Mouse (Mus musculus): ENCODE measurements around the gene 4930548H24Rik.
A peak's percentile ranks its signal among the peaks of the same experiment; 100 is the strongest.
"Not testable (repeated sequence)": the region's sequence is repeated elsewhere in the genome, so short reads cannot be mapped to it uniquely, and the experiment has no call there.

Gene 4930548H24Rik

DNA sequence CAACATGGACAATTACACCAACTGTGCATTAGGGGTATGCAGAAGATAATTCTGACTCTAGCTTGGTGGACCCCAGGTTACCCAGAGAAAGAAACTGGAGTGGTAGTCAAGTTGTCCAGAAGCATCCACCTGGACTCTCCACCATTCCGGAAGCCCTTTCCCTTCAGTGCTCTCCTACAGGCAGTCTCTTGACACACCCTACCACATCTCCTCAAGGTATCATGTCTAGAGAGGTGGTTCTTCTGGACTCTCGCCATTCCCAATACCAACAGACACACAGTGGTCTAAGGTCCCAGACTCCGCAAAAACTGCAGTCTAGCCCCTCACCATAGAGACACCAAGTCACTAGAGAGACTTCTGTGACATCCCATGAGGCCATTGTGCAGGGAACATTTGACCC is at the start of gene 4930548H24Rik:
Gene 4930548H24Rik, plus strand, starts transcription at position 301 of the 400 bp plus-strand sequence.
- no peak for DNase-seq (ENCODE audit: extremely low read depth, low read depth)

DNA sequence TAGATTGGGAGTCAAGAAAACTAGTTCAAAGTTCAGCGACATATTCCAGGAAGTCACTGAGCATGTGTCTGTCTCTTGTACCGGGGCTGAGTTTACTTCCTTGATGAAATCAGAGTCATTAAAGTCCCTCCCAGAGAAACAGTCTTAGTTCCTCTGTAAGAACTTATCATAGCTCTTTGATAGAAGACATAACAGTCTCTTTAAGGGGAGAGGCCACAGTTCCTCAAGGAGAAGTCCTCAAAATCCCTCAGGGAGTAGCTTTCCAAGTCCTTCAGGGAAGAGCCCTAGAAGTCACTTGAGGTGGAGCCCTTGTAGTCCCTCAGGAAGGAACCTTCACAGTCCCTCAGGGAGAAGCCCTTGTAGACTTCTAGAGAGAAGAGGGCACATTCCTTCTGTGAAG is 34.2 kb upstream of the 4930548H24Rik start:
- peak; percentile 81 for DNase-seq (ENCODE audit: extremely low read depth, low read depth)

DNA sequence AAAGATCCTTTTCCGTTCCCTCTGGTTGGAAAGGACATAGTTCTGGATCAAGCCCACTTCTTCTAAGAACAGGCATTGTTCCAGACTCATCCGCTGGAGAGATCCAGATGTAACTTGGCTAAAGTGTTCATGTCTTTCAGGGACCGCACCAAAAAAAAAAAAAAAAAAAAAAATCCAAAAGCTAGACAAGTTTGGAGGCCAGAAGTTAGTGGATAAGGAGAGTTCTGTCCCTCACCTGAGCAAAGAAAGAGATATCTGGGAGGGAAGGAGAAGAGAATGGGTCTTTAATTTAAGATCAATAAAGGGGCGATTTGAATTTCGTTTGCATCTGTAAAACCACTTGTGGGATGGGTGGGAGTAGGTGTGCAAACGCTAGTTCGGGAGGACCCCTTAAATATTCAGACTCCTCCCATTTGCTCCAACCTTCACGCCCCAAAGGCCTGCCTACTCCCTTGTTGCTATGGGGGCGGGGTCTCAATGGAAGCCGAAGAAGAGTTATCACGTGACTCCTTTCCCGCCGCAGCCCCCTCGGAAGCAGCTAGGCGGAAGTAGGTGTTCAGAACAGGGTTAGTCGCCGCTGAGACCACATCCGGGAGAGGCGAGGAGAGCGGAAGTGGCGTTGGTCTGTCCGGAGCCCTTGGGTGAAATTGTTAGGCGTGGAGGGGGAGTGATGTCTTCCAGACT is 33.5 kb upstream of the 4930548H24Rik start, which contains the start of gene Zfp512:
Gene Zfp512, plus strand, starts transcription at position 554 of the 684 bp plus-strand sequence.
- DNase-seq (ENCODE audit: extremely low read depth, low read depth), result peak; percentile 98

DNA sequence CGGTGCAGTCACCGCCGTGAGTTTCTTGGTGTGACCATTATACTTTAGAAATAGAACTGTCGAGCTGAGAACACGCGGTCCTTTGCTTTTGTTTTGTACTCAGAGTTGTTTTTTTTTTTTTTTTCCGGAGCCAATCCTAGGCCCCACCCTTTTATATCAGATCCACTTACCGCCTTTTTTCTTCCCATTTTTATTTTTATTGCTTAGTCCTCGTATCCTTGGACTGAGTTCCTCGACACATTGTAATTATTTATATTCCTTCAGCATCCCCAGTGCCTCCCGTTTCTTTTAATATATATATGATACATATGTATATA is 33.0 kb upstream of the 4930548H24Rik start:
- DNase-seq (ENCODE audit: extremely low read depth, low read depth), result no peak

DNA sequence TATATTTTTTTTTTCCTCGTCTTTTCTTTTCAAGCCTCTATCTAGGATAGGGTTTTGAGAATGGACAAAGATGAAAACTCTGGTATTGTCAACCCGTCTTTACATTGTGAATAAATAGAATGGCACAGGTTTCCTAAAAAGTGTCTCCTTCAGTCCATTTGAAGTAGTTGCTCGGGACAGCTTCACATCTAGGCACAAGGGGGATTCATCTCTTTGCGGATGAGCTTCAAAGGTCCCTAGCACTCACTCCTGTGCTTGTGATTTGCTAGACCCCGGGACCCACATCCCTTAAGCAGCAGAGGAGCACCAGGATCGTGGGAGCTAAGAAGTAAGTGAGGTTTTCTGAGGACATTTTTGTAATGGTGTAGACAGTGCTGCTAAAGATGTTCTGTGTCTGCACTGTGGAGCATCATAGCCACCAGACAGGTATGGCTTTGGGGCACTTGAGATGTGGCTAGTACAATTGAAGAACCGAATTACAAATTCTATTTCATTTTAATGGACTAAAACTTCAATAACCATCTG is 32.6 kb upstream of the 4930548H24Rik start:
- DNase-seq (ENCODE audit: extremely low read depth, low read depth), result peak; percentile 17

DNA sequence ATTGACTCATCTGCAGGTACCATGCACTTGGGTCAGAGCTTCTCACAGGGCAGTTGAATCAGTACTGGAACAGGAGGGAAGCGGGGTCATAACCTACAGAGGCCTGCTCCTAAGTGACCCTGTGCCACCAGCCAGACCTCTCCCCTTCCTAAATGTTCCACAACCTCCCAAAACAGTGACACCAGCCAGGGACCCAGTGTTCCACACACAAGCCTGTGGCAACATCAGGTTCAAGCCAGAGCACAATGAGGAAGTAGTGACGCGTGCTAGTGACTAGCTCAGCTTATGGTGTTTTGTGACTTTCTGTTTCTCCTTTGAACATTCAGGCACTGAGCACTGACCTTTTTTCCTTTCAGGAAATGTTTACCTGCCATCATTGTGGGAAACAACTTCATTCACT is 17.7 kb upstream of the 4930548H24Rik start:
- DNase-seq (ENCODE audit: extremely low read depth, low read depth), result peak; percentile 13

DNA sequence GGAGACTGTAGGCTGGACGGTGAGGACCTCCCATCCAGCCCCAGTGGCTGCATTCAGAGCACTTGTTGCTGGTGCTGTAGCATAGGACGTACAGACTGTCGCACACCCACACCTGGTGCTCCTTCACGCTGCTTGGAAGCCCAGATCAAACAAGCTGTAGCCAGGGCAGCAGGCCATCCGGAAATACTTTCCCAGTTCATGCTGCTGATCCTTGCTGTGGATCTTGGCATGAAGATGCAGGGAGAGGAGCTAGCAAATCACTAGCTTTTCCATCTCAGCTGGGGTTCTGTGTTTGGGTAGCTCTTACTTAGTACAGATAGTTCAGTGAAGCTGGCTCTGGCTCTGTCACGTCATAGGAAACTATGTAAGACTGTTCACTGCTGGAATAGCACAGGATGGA is 15.8 kb upstream of the 4930548H24Rik start:
- no peak for DNase-seq (ENCODE audit: extremely low read depth, low read depth)

DNA sequence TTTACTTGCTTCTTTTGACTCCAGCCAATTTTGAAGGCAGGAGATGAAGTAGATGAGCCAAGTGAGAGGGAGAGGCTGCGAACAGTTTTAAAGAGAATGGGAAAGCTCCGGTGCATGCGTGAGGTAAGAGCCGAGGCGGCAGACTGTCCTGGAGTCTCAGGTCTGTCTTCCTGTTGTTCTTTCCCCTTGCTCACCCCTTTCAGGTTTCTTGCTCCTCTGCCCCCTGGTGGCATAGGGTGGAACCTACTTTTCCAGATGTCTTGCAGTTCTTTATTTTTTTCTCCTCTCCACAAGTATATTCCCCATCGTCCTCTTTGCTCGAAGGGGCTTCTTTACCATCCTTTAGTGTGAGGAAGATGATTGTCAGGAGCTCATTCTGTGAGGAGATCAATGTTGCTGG is 15.2 kb upstream of the 4930548H24Rik start:
- peak; percentile 36 for DNase-seq (ENCODE audit: extremely low read depth, low read depth)

DNA sequence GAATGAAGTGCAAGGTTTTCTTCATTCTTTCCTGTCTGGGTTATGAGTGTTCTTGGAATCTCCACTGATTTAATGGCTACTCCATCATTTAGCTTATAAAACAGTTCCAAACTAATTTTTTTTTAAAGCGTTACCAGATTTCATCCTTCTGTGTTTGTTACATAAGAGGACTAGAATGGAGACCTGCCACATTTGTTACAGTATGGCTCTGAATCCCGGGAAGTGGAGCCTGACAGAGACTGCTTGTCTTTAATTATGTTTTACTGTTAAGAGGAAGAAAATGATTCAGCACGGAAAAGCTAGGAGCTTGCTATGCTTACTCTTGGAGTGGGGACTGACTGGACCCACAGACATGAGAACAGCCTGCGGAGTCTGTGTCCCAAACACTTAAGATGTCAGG is 5.0 kb upstream of the 4930548H24Rik start:
- no peak for DNase-seq (ENCODE audit: extremely low read depth, low read depth)

DNA sequence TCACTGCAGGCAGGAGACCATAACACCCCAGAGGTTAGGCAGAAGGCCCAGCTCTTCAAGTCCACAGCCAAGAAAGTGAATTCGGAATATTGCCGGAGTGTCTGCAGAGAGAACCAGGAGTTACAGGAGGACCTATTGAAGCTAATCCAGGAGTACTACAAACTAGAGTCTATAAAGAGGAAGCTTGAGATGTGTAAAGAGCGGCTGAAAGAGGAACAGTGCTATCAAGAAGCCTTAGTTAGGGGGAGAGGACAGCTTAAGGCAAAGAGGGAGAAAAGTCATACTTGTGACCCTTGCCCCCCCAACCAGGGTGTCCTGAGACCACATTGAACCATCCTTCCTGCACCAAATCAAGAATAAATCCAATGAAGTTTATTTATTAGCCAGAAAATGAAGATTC is 2.3 kb downstream of the 4930548H24Rik start:
- DNase-seq (ENCODE audit: extremely low read depth, low read depth), result peak; percentile 41

DNA sequence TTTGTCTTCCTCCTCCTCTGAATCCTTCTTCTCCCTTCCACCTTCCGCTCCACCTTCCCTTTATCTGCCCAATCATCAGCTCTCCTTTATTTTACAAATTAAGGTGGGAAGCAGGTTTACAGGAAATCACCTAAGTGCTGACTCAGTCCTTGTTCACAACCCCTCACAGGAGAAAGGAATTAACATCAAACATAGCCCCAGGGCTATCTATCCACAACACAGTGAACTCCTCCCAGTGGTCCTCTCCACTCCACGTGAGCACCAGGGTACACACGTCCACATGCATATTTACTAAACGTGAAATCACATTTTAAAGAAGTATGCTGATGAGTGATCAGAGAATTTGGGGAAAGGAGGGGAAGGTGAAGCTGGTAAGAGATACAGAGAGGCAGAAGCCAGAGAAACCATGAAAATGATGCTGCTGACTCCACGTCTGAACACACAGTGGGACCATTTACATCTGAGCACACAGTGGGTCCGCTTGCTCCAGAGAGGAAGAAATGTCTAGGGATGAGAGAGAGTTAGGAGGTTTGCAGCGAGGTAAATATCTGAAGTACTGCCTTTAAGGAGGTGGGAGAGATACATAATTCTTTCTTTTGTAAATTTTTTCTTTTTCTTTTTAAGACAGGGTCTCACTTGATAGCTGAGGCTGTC is 3.7 kb downstream of the 4930548H24Rik start:
- no peak for DNase-seq (ENCODE audit: extremely low read depth, low read depth)

DNA sequence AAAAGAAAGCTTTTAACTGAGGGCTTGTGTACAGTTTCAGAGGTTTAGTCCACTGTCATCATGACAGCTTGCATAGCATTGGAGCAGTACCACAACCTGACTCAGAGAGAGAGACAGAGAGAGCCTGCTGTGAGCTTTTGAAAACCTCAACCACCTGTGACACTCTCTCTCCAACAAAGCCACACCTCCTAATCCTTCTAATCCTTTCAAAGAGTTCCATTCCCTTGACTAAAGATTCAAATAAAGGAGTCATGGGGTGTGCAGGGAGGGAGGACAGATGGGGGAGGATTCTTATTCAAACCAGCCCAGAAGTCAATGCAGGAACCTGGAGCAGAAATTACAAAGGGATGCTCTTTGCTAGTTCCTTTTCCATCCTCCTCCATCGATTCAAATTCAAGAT is 6.5 kb downstream of the 4930548H24Rik start:
- no peak for DNase-seq (ENCODE audit: extremely low read depth, low read depth)

DNA sequence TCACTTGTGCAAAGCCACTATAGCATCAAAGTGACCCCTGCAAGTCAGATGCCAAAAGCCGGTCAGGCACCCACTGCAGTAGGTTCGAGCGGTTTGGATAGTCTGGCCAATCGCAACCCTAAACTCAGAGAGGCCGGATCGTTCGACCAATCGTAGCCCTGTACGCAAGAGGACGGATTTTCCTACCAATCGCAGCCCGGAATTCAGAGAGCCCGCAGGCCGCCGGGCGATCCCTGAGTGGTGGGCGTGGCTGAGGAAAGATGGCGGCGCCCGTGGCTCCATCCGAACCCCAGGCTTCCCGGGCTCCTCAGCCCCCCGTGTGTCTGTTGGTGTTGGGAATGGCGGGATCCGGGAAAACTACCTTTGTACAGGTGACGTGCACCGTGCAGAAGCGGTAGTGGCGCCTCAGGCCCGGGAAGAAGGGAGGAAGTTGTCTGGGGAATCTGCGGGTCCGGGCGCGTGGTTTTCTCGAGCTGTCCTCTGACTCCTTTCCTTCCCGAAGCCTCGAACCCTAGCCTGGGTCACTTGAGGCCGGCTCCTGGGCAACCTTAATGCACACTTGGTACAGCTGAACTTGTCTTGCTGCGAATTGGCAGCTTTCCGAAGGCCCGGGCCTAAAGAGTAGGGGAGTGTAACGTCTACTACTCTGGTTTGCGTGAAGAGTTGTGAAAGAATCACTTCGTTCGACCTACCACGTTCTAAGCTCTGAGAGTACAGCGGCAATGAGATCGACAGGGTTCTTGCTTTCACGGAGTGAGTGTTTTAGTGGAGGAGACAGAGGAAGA is 9.2 kb downstream of the 4930548H24Rik start, which contains the start of gene Gpn1:
Gene Gpn1, plus strand, starts transcription at position 229 of the 785 bp plus-strand sequence.
- peak; percentile 95 for DNase-seq (ENCODE audit: extremely low read depth, low read depth)

DNA sequence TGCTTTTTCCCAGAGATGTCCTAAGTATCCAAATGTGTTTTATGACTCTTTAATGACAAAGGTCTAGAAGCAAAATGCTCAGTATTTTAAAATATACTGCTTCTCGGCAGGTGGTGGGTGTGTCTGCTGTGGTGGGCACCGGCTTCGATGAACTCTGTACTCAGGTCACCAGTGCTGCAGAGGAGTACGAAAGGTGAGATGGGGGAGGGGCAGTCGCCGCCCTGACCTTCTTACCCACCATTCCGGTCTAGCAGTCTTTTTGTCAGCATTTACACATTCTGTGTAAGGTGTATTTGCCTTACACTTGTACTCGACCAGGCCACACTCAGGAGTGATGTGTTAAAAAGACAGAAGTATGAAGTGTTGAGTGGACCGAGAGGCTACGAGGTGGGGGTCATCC is 19.3 kb downstream of the 4930548H24Rik start:
- no peak for DNase-seq (ENCODE audit: extremely low read depth, low read depth)

DNA sequence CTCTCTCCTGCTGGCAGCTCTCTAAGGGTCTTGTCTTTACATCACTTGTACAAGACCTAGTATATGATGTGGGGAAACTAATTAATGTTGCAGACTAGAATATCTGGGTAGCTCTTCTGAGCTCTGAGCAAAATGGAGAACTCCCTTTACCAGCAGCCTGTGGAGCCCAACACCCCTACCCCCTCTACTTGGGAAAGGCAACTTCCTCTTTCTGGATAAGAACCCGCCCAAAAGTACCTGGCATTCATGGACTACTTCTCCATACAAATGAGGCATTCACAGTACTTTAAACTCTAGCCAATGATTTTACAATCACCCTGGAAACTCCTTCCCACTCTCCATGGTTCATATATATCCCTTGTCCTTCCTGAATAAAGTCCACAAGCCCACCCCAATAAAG is 26.9 kb downstream of the 4930548H24Rik start:
- peak; percentile 94 for DNase-seq (ENCODE audit: extremely low read depth, low read depth)

DNA sequence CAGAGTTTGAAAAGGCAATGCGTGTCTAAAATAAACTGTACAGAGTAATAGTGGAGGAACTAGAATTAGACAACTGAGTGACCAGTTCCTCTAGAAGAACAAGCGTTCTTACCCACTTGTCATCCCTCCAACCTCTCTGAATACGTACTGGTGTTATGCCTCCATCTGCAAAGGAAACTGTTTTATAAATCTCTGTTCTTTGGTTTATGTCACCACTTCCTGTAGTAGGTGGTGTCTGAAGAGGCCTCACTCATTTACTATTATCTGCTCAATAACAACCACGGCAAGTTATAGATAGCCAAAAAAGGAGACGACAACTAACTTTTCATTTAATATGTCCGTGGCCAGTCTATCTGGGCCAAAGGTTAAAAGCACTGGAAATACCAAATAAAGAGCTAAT is 35.0 kb downstream of the 4930548H24Rik start:
- DNase-seq (ENCODE audit: extremely low read depth, low read depth), result no peak

DNA sequence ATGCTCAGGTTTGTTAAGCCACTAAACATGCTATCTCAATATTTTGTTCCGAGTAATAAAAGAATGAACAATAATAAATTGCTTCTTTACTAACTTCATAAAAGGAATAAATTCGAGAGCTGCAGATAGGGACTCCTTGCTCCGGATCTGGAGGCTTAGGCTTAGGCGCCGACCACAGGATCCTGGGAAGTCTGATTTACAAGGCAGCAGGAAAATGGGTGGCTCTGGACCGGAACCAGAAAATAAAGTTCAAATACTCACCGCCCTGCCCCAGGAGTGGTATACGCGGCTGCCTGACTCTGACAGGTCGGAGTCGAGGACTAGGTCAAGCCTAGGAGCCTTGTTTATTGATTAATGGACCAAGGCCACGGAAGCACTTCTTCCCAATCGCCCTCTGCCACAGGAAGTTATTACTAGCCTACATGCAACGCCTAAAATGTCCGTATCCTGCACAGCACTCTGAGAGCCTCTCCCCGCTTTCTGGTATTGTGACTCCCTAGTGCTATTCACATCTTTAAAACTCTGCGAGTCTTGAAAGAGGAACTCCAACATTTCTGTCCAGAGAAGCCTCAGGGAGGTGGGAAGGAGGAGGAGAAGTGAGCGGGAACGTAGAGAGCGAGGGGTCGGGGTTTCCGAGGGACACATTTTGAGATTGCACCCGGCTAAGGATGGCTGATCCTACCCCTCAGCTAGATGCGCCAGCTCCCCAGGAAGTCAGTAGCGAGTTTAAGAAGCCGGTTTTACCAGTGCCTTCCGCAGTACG is 41.0 kb downstream of the 4930548H24Rik start, which contains the start of gene Slc4a1ap:
Gene Slc4a1ap, plus strand, starts transcription at position 642 of the 763 bp plus-strand sequence.
- peak; percentile 88 for DNase-seq (ENCODE audit: extremely low read depth, low read depth)

DNA sequence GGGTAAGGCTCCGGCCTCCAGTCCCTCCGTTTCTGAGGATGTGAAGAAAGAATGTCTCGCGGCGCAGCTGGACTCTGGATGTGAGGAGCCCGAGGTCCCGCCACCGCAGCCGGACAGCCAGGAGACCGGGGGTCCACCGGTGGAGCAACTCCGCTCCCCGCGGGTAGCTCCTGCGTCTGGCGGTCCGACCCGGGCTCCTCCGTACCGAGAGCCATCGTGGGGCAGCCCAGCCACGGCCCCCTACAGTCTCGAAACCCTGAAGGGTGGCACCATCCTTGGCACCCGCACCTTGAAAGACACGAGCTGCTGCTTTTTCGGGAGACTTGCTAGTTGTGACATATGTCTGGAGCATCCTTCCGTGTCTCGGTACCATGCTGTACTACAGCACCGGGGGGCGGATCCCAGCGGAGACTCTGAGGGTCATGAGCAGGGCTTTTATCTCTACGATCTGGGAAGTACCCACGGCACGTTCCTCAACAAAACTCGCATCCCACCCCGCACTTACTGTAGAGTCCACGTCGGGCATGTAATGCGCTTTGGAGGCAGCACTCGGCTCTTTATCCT is 41.7 kb downstream of the 4930548H24Rik start:
- DNase-seq (ENCODE audit: extremely low read depth, low read depth), result peak; percentile 22

DNA sequence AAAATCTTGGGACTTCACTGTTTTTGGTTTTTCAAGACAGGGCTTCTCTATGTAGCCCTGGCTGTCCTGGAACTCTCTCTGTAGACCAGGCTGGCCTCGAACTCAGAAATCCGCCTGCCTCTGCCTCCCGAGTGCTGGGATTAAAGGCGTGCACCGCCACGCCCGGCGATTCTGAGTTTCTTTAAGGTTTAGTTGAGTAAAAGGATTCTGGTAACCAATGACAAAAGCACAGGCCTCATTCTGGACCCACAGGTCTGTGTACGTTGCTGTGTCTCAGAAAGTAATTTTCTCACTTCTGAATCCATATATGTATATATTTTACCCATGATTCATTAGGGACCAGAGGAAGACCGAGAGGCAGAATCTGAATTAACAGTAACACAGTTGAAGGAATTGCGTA is 42.2 kb downstream of the 4930548H24Rik start, which contains the start of gene Supt7l:
Gene Supt7l, minus strand, starts transcription at position 101 of the 400 bp plus-strand sequence.
- not testable (repeated sequence) for DNase-seq (ENCODE audit: extremely low read depth, low read depth)

DNA sequence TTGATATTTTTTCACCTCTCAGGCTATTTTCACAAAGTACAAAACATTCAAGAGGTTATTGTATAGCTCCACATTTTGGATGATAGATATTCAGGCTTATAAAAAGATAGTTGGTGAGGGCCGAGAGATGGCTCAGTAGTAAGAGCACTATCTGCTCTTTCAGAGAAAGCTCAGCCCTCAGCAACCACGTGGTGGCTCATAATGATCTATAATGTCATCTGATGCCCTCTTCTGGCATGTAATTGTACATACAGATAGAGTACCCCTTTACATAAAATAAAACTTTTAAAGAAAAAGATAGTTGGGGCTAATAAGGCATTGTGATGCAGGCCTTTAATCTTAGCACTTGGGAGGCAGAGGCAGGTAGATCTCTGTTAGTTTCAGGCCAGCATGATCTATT is 43.0 kb downstream of the 4930548H24Rik start:
- peak; percentile 35 for DNase-seq (ENCODE audit: extremely low read depth, low read depth)

DNA sequence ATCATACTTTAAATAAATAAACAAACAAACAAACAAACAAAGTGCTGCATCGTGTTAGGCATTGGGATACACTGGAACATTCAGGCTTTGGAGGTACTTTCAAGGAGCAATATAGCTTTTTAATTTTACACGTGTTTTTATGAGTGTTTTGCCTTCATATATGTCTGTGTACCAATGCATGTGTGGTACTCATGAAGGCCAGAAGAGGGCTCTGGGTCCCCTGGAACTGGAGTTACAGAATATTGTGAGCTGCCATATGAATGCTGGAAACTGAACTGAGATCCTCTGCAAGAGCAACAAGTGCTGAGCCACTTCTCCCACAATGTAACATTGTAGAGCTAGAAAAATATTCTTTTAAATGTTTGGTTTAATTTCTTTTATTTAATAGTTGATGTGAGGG is 49.7 kb downstream of the 4930548H24Rik start:
- no peak for DNase-seq (ENCODE audit: extremely low read depth, low read depth)

Data from MEL-GATA-1-ER (cell line).